Mouse (Mus musculus): ENCODE measurements around the gene Dedd2. TPM values are rescaled to one million over a fixed set of nuclear protein-coding genes. Genes with fewer than 3 reads are reported as not detected.

Dedd2 gene
- total and polyA plus RNA-seq, 3 experiments = 10.6 to 13.9 (median 11.7) TPM

GRCm38 (mm10) chr7:25222275-25222967 is 2.0 kb upstream of the Dedd2 start:
- dilution Hi-C loops (cut with MboI; ENCODE audit: extremely low pct_ligation_motif_present, extremely low pct_unique_long_range_greater_than_20kb, low sequenced_read_pairs) (no loop called here), in situ Hi-C loops (cut with MboI; ENCODE audit: low pct_ligation_motif_present, low pct_unique_long_range_greater_than_20kb, low sequenced_read_pairs) (no loop called here)
- Histone ChIP-seq H3K9ac (ENCODE audit: insufficient read depth, low read depth) (peak overlapping the region; percentile 39; the same call in 1 of the 2 replicates), H3K36me3 (replicated peaks in 1 of 2; ENCODE audit: control insufficient read depth in 1 of 2, insufficient read depth in 1 of 2, low read length in 1 of 2) (peaks cover 37 to 53% of the 10 kb centered on the region in 2 experiments), H3K27me3 (replicated peaks) (no peaks in the 10 kb centered on the region), H3K4me3 (replicated peaks in 1 of 3; ENCODE audit: low read depth in 2 of 3, low read length in 2 of 3, poor library complexity in 1 of 3) (no peak overlapping the region), H3K4me2 (ENCODE audit: insufficient read depth, low read depth, poor library complexity, severe bottlenecking) (peak overlapping the region; percentile 84), H3K9me3 (replicated peaks; ENCODE audit: low read length) (no peaks in the 10 kb centered on the region), H3K4me1 (ENCODE audit: control insufficient read depth in 1 of 2, insufficient read depth in 2 of 2) (peaks cover 5 to 38% of the 10 kb centered on the region in 2 experiments), H3K79me2 (replicated peaks; ENCODE audit: control insufficient read depth, extremely low read depth, insufficient read depth, poor library complexity, severe bottlenecking) (peaks cover 9% of the 10 kb centered on the region), H3K27ac (ENCODE audit: insufficient read depth, low read depth) (no peak overlapping the region)
- TF ChIP-seq MAZ (IDR thresholded peaks at IDR 0.05; ENCODE audit: low read depth, low read length) (no peak), USF1 (IDR thresholded peaks at IDR 0.05; ENCODE audit: low read depth, low read length) (no peak), MYC (IDR thresholded peaks at IDR 0.05; ENCODE audit: low read depth, low read length) (no peak), NRF1 (IDR thresholded peaks at IDR 0.05; ENCODE audit: low read depth, low read length) (no peak), UBTF (IDR thresholded peaks at IDR 0.05; ENCODE audit: low read depth, low read length) (no peak), TBP (conservative IDR thresholded peaks at IDR 0.05; ENCODE audit: low read depth, low read length) (no peak), JUN (IDR thresholded peaks at IDR 0.05; ENCODE audit: insufficient read depth, low read depth, low read length) (no peak)
- DNase-seq (ENCODE audit: extremely low read depth) = no peak

- H3K9ac ChIP-seq (ENCODE audit: insufficient read depth, low read depth) = peak within 1 kb of the TSS; percentile 69
- H3K9me3 ChIP-seq (replicated peaks; ENCODE audit: low read length) = no peaks in the 10 kb centered on the region
- peak; percentile 96 for DNase-seq (ENCODE audit: extremely low read depth)
- peaks cover 9% of the 10 kb centered on the region for H3K79me2 ChIP-seq (replicated peaks; ENCODE audit: control insufficient read depth, extremely low read depth, insufficient read depth, poor library complexity, severe bottlenecking)
- H3K4me3 ChIP-seq (replicated peaks in 1 of 3; ENCODE audit: low read depth in 2 of 3, low read length in 2 of 3, poor library complexity in 1 of 3) = peak within 1 kb of the TSS; percentile 72 to 76 (median 73)
- no peak for TF ChIP-seq PAX5 (IDR thresholded peaks at IDR 0.05; ENCODE audit: low read length)
- no peak for TF ChIP-seq ZC3H11A (IDR thresholded peaks at IDR 0.05; ENCODE audit: low read depth, low read length)
- TF ChIP-seq POLR2A (IDR thresholded peaks at IDR 0.05; ENCODE audit: low read depth, low read length) = peak; percentile 87
- peak; percentile 67 for TF ChIP-seq TCF12 (IDR thresholded peaks at IDR 0.05; ENCODE audit: low read depth, low read length)
- TF ChIP-seq TBP (conservative IDR thresholded peaks at IDR 0.05; ENCODE audit: low read depth, low read length) = 0 out of 2 replicates have a peak, but pooled peaks have one; percentile 27
- TF ChIP-seq ETS1 (conservative IDR thresholded peaks at IDR 0.05; ENCODE audit: low read depth, low read length) = no peak
- no peak for TF ChIP-seq EP300 (IDR thresholded peaks at IDR 0.05; ENCODE audit: low read length)
- TF ChIP-seq UBTF (IDR thresholded peaks at IDR 0.05; ENCODE audit: low read depth, low read length) = no peak
- TF ChIP-seq USF1 (IDR thresholded peaks at IDR 0.05; ENCODE audit: low read depth, low read length) = peak; percentile 84
- TF ChIP-seq MAZ (IDR thresholded peaks at IDR 0.05; ENCODE audit: low read depth, low read length) = peak; percentile 64; the same call in 1 of the 2 replicates
- TF ChIP-seq MAX (IDR thresholded peaks at IDR 0.05; ENCODE audit: low read length) = peak; percentile 78
- peak in 1 of 2 experiments; percentile 25; a peak in 2 of 4 replicates for TF ChIP-seq CTCF (conservative IDR thresholded peaks at IDR 0.05 in 1 of 2, IDR thresholded peaks at IDR 0.05 in 1 of 2; ENCODE audit: low read depth in 2 of 2, low read length in 2 of 2)
- TF ChIP-seq SIN3A (IDR thresholded peaks at IDR 0.05; ENCODE audit: low read length) = peak; percentile 92
- peak; percentile 74 for TF ChIP-seq CHD2 (IDR thresholded peaks at IDR 0.05; ENCODE audit: low read length)
- no peak for TF ChIP-seq JUND (conservative IDR thresholded peaks at IDR 0.05; ENCODE audit: low read depth, low read length)
- TF ChIP-seq POLR2AphosphoS2 (IDR thresholded peaks at IDR 0.05; ENCODE audit: low read depth, low read length) = no peak; the same call in 1 of the 2 replicates
- TF ChIP-seq ZKSCAN1 (IDR thresholded peaks at IDR 0.05; ENCODE audit: borderline replicate concordance, low read depth, low read length) = no peak
- TF ChIP-seq MXI1 (IDR thresholded peaks at IDR 0.05; ENCODE audit: low read depth, low read length) = peak; percentile 87
- TF ChIP-seq USF2 (conservative IDR thresholded peaks at IDR 0.05; ENCODE audit: low read depth, low read length) = peak; percentile 58
- peak; percentile 13; the same call in 1 of the 2 replicates for TF ChIP-seq SMC3 (IDR thresholded peaks at IDR 0.05; ENCODE audit: low read depth, low read length)
- TF ChIP-seq ELF1 (IDR thresholded peaks at IDR 0.05; ENCODE audit: low read depth, low read length) = peak; percentile 65
- TF ChIP-seq IRF4 (IDR thresholded peaks at IDR 0.05; ENCODE audit: low read depth, low read length) = 0 out of 2 replicates have a peak, but pooled peaks have one; percentile 4
- peak; percentile 73 for TF ChIP-seq HCFC1 (IDR thresholded peaks at IDR 0.05; ENCODE audit: low read depth, low read length)
- TF ChIP-seq NRF1 (IDR thresholded peaks at IDR 0.05; ENCODE audit: low read depth, low read length) = peak; percentile 97
- TF ChIP-seq ZMIZ1 (IDR thresholded peaks at IDR 0.05; ENCODE audit: low read depth, low read length) = peak; percentile 55; the same call in 1 of the 2 replicates
- TF ChIP-seq NELFE (IDR thresholded peaks at IDR 0.05; ENCODE audit: low read depth, low read length) = peak; percentile 80
- dilution Hi-C loops (cut with MboI; ENCODE audit: extremely low pct_ligation_motif_present, extremely low pct_unique_long_range_greater_than_20kb, low sequenced_read_pairs) (no loop called here), in situ Hi-C loops (cut with MboI; ENCODE audit: low pct_ligation_motif_present, low pct_unique_long_range_greater_than_20kb, low sequenced_read_pairs) (no loop called here)
- H3K4me2 ChIP-seq (ENCODE audit: insufficient read depth, low read depth, poor library complexity, severe bottlenecking) = peak within 1 kb of the TSS; percentile 87
- H3K4me1 ChIP-seq (ENCODE audit: control insufficient read depth in 1 of 2, insufficient read depth in 2 of 2) = peaks cover 3 to 41% of the 10 kb centered on the region in 2 experiments; a peak in 3 of 4 replicates
- H3K27me3 ChIP-seq (replicated peaks) = no peaks in the 10 kb centered on the region
- H3K27ac ChIP-seq (ENCODE audit: insufficient read depth, low read depth) = peak within 1 kb of the TSS; percentile 27
- peaks cover 29 to 45% of the 10 kb centered on the region in 2 experiments for H3K36me3 ChIP-seq (replicated peaks in 1 of 2; ENCODE audit: control insufficient read depth in 1 of 2, insufficient read depth in 1 of 2, low read length in 1 of 2)
Observed at GRCm38 (mm10) chr7:25221102-25221883, 878 bp upstream of the Dedd2 start, which contains the start of gene Zfp526. Gene Zfp526 (plus strand): TSS chr7:25221425.
